Comparison of ENCODE assay signal across 8 mouse cellular contexts in genomic region chr16:31199926-31200789, GRCm38 (mm10). TPM values are rescaled to one million over a fixed set of nuclear protein-coding genes. Genes with fewer than 3 reads are reported as not detected.
DNase-seq lines count a peak whose midpoint lies in the region; ATAC-seq and TF ChIP-seq lines count a peak whose summit lies in the region.

No protein-coding gene starts in this region.

- TF ChIP-seq POLR2A in lung, adult 2 months (IDR thresholded peaks at IDR 0.05; ENCODE audit: borderline replicate concordance, extremely low read depth, low read depth, low read length): peak; percentile 47; the same call in 1 of the 2 replicates

- H3K4me2 ChIP-seq in forebrain, embryonic 14.5 days (ENCODE audit: low read length): peak overlapping the region; percentile 58

- H3K9me3 ChIP-seq in forebrain, embryonic 14.5 days (replicated peaks; ENCODE audit: control insufficient read depth, low read length): no peaks in the 10 kb centered on the region

- DNase-seq in CD8-positive naive resting alpha-beta T cell, adult 2 months (ENCODE audit: low read depth in 2 of 2, low spot score in 2 of 2): peak; percentile 23 to 27
- peak; percentile 29 for DNase-seq in c-Kit-positive CD71-positive TER-119-positive erythroid progenitor cells, embryonic 14.5 days (ENCODE audit: low spot score)
- peak; percentile 61 for DNase-seq in forebrain, embryonic 14.5 days (ENCODE audit: low spot score)
- DNase-seq in heart, postnatal 14 days: peak; percentile 71 to 73
- DNase-seq in layer of hippocampus, adult 18-20 months (ENCODE audit: low spot score in 2 of 2): peak; percentile 54 to 84
- DNase-seq in lung, adult 2 months: peak; percentile 65
- peak; percentile 49 for DNase-seq in testis, postnatal 14 days (ENCODE audit: low spot score)

- ATAC-seq in forebrain, embryonic 14.5 days: peak; percentile 43
- peak; percentile 11 for ATAC-seq in neutrophil, adult 5-6 weeks (ENCODE audit: extremely low read depth, insufficient number of reproducible peaks, low FRiP score, poor library complexity, severe bottlenecking)

- peak overlapping the region; percentile 95 for H3K4me3 ChIP-seq in forebrain, embryonic 14.5 days (ENCODE audit: low read depth, low read length)
- H3K4me3 ChIP-seq in lung, adult 2 months (replicated peaks; ENCODE audit: extremely low read depth, low read depth, low read length): peak overlapping the region; percentile 64

- H3K4me1 ChIP-seq in forebrain, embryonic 14.5 days (ENCODE audit: control insufficient read depth, insufficient read depth, low read length): peaks cover 9% of the 10 kb centered on the region
- H3K4me1 ChIP-seq in lung, adult 2 months (ENCODE audit: control insufficient read depth, insufficient read depth, low read length): peaks cover 6% of the 10 kb centered on the region

- peak overlapping the region; percentile 93 for H3K9ac ChIP-seq in forebrain, embryonic 14.5 days (ENCODE audit: low read length)

- intact Hi-C loops in heart, postnatal 14 days (cut with DNase I): loop anchor here (2.0 kb wide), 1 partner anchor 75 kb away; the partner anchor contains the start of gene Ppp1r2

- TF ChIP-seq CTCF in lung, adult 2 months (IDR thresholded peaks at IDR 0.05; ENCODE audit: insufficient read depth, low read length): no peak

- H3K27me3 ChIP-seq in forebrain, embryonic 14.5 days (replicated peaks; ENCODE audit: control insufficient read depth, insufficient read depth, low read length): no peaks in the 10 kb centered on the region

- H3K36me3 ChIP-seq in forebrain, embryonic 14.5 days (ENCODE audit: control insufficient read depth, insufficient read depth, low read length): no peaks in the 10 kb centered on the region

- under 1% methylated on average over 54 of the region's 56 CpGs for WGBS in forebrain, embryonic 14.5 days
- WGBS in lung, adult 2 months: 1% methylated on average over 56 of the region's 56 CpGs

- peak overlapping the region; percentile 93 for H3K27ac ChIP-seq in forebrain, embryonic 14.5 days (ENCODE audit: low read depth, low read length)

RNA-seq across cellular contexts. Expression of gene Acap2, which starts 0.9 kb away (rescaled TPM):
- 11.3 and 15.1 TPM in 2 replicates for polyA plus RNA-seq in forebrain, embryonic 14.5 days (2014; fragmentation: Nextera tagmentation; extraction: Ambion mirVana)
- 10 to 100 TPM; 27.4 to 29.3 TPM for total RNA-seq in heart, postnatal 14 days (2021)
- 100 to 1,000 TPM; 132 to 138 TPM for total RNA-seq in layer of hippocampus, adult 18-20 months (2021)
- 18.6 and 21.8 TPM in 2 replicates for polyA plus RNA-seq in lung, adult 2 months (2012; rRNA removed)
- 112 and 125 TPM in 2 replicates for total RNA-seq in neutrophil, adult 5-6 weeks (2017)

Comparison
In these comparisons a context has a peak if more than half of its experiments do, and no peak if none do; other contexts are left out.
1. Peak in every context shown above with its lines: DNase-seq, ATAC-seq, H3K4me3 ChIP-seq and H3K27ac ChIP-seq.